Mouse (Mus musculus) liver, embryonic 14.5 days (tissue): ENCODE data around the gene Gm29797. TPM values are rescaled to one million over a fixed set of nuclear protein-coding genes. Genes with fewer than 3 reads are reported as not detected.

Source experiments
- ATAC-seq: fragments of 200-750 bp; cut with Nextera tagmentation; 2 replicates; pipeline ENCODE4 v1.8.0; 2017; ENCODE audit warnings: moderate number of reproducible peaks, mild to moderate bottlenecking, moderate library complexity; ENCODE audit not compliant: insufficient read depth
- DNase-seq, 3 experiments: peaks; one replicate each; pipeline ENCODE4 v3.0.0-alpha.2; 2012 to 2013; ENCODE audit warnings: low read depth in 3 of 3, low spot score in 3 of 3
- H3K27ac ChIP-seq: fragments of 300-500 bp; sonication (generic); 2 replicates; pipeline ENCODE4 v1.5.1; 2014; ENCODE audit warnings: moderate library complexity, mild to moderate bottlenecking, control low read depth, inconsistent platforms
- H3K27me3 ChIP-seq: fragments of 300-500 bp; sonication (generic); 2 replicates; pipeline ENCODE4 v1.6.1; 2014; ENCODE audit warnings: mild to moderate bottlenecking, low read length, moderate library complexity; ENCODE audit not compliant: control insufficient read depth, insufficient read depth
- H3K36me3 ChIP-seq: fragments of 300-500 bp; sonication (generic); replicated peaks from 2 replicates; pipeline ENCODE4 v1.6.1; 2014; ENCODE audit warnings: low read depth; ENCODE audit not compliant: control insufficient read depth, insufficient read depth
- H3K4me1 ChIP-seq, 2 experiments: fragments of 200-500 bp in 1 of 2; fragments of 300-500 bp in 1 of 2; sonication (generic) in 1 of 2; replicated peaks; 2 replicates each; pipeline ENCODE4 v1.6.1; 2012 to 2014; ENCODE audit warnings: antibody characterized with exemption in 1 of 2, inconsistent platforms in 1 of 2, low read length in 1 of 2; ENCODE audit not compliant: control insufficient read depth in 2 of 2, insufficient read depth in 2 of 2
- H3K4me2 ChIP-seq: fragments of 300-500 bp; sonication (generic); 2 replicates; pipeline ENCODE4 v1.6.1; 2014; ENCODE audit warnings: low read depth, mild to moderate bottlenecking, control low read depth, moderate library complexity
- H3K4me3 ChIP-seq, 2 experiments: fragments of 200-500 bp in 1 of 2; fragments of 300-500 bp in 1 of 2; sonication (generic) in 1 of 2; 2 replicates each; pipeline ENCODE4 v1.5.1; 2012 to 2014; ENCODE audit warnings: low read depth in 2 of 2, low read length in 2 of 2, mild to moderate bottlenecking in 2 of 2, control low read depth in 1 of 2, inconsistent platforms in 1 of 2, moderate library complexity in 1 of 2; ENCODE audit not compliant: insufficient read depth in 1 of 2
- H3K9ac ChIP-seq: fragments of 300-500 bp; sonication (generic); replicated peaks from 2 replicates; pipeline ENCODE4 v1.6.1; 2014; ENCODE audit warnings: mild to moderate bottlenecking, control low read depth, moderate library complexity
- H3K9me3 ChIP-seq: fragments of 300-500 bp; sonication (generic); 2 replicates; pipeline ENCODE4 v1.6.1; 2016; ENCODE audit warnings: low read length, mixed read lengths; ENCODE audit not compliant: control insufficient read depth
- CTCF ChIP-seq: IDR thresholded peaks from 2 replicates; pipeline ENCODE4 v1.5.1; 2016; ENCODE audit warnings: antibody characterized with exemption, low read depth, control low read depth
- EP300 ChIP-seq: IDR thresholded peaks from 2 replicates; pipeline ENCODE4 v1.6.1; 2016; ENCODE audit warnings: antibody characterized with exemption, low read depth
- WGBS: fragments of 180-500 bp; shearing (Covaris S2); extraction: QIAGEN DNeasy Blood & Tissue Kit; methylation state at CpG from one replicate; pipeline ENCODE4 v1.1.7; 2014; ENCODE audit not compliant: insufficient replicate concordance; 5-methylcytosine and 5-hydroxymethylcytosine counted together
- polyA plus RNA-seq, 2 experiments: library from polyadenylated mRNA; depleted of rRNA in 1 of 2; stranded (reverse) in 1 of 2; unstranded in 1 of 2; fragments of >200 nt; fragmentation: Nextera tagmentation in 1 of 2; extraction: Ambion mirVana in 1 of 2; gene quantifications; 2 replicates each; pipeline versions ENCODE4 v1.2.1 to v1.2.3; 2012 to 2014

Gm29797 gene
- polyA plus RNA-seq, 2 experiments = 0.08 to 0.14 TPM

DNA sequence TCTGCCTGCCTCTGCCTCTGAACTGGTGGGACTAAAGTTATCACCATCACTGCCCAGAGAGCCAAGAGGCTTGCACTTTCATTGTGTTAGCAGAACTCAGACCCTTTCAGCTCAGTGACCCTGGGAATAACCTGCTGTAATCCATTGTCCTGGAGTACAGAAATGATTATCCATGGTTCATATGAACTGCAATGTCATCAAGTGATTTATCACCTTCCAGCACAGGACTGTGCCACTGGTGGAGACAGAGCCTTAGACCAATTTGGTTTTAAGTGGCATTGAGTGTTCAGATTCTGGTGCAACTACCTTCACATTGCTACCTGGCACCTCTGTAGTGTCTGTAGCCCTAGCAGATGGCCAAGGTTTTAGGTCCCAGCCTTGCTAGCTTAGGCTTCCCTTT, 3.8 kb upstream of the Gm29797 start:
- Histone ChIP-seq H3K27me3 (no peaks in the 10 kb centered on the region), H3K4me3 (no peak overlapping the region), H3K9ac (no peak overlapping the region), H3K9me3 (no peaks in the 10 kb centered on the region), H3K4me1 (no peaks in the 10 kb centered on the region), H3K27ac (no peak overlapping the region), H3K4me2 (no peak overlapping the region), H3K36me3 (peaks cover 23% of the 10 kb centered on the region)
- no peak for ATAC-seq
- no peak for DNase-seq
- TF ChIP-seq EP300 = no peak
- TF ChIP-seq CTCF = no peak

DNA sequence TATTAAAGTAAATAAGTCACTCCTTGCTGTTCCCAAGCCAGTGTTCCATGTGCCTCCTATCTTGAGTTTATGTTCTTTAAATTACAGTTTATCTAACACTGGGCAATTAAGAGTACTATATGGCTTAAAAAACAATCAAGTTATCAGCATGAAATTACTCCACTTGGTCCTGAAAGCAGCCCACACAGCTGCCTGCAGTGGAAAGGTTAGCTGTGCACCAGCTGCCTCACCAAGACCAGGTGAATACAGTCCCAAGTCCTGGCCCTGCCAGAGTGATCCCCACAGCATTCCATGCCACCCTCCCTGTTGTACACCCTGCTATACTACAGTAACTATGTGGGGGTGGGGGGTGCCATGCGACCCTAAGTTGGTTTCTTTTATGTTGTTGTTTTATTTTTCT, 3.3 kb upstream of the Gm29797 start:
- Histone ChIP-seq H3K4me3 (no peak overlapping the region), H3K27ac (no peak overlapping the region), H3K9me3 (no peaks in the 10 kb centered on the region), H3K4me2 (no peak overlapping the region), H3K36me3 (peaks cover 23% of the 10 kb centered on the region), H3K27me3 (no peaks in the 10 kb centered on the region), H3K9ac (no peak overlapping the region), H3K4me1 (no peaks in the 10 kb centered on the region)
- ATAC-seq (no peak), DNase-seq (no peak)
- TF ChIP-seq EP300 (no peak), CTCF (no peak)
- WGBS = 71% methylated on average over 1 of the region's 1 CpGs

DNA sequence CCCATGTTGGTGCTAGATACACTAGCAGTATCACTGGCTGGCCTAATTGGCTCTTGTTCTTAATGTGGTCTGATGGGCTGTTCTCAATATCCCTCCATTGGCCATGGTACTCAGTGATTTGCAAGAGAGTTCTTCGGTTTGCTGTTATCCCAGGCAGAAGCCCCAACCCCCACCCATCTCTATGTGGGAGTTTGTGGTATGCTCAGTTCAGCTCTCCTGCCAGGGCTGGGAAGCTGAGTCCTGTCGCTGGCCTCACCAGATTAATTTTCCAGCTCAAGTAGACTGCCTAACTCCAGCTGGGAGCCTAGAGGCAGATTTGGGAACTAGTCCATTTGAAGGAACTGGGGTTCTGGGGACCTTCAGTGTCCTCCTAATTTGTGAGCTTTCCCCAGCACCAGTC, 607 bp downstream of the Gm29797 start:
- no peak for TF ChIP-seq CTCF
- TF ChIP-seq EP300 = no peak
- no peak for ATAC-seq
- no peak overlapping the region for H3K4me3 ChIP-seq
- no peaks in the 10 kb centered on the region for H3K9me3 ChIP-seq
- WGBS = 58% methylated on average over 2 of the region's 2 CpGs
- H3K27me3 ChIP-seq = no peaks in the 10 kb centered on the region
- peaks cover 5% of the 10 kb centered on the region for H3K36me3 ChIP-seq
- DNase-seq = no peak
- H3K4me2 ChIP-seq = no peak overlapping the region
- H3K27ac ChIP-seq = no peak overlapping the region
- H3K4me1 ChIP-seq = peaks cover 0 to 7% of the 10 kb centered on the region in 2 experiments; a peak in 1 of 4 replicates
- no peak overlapping the region for H3K9ac ChIP-seq

DNA sequence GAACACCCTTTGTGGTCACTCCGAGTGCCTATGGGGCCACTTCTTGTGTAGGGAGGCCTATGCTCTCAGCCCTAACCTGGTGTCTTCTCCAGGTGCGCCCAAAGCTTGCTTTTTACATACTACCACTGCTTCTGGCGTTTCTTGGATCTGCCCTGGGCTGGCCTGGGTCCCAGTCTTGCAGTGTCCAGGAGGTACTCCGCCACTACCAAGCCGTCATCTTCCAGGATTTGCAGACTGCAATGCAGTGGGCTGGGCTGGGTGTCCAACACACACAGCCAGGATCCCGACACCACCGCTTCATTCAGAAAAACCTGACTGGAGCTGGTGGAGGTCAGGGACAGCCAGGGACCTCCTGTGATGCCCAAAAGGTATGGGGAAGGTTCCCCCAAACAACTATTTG, 1.7 kb downstream of the Gm29797 start:
- Histone ChIP-seq H3K9me3 (no peaks in the 10 kb centered on the region), H3K27ac (no peak overlapping the region), H3K4me1 (peaks cover 0 to 7% of the 10 kb centered on the region in 2 experiments; a peak in 1 of 4 replicates), H3K36me3 (peaks cover 5% of the 10 kb centered on the region; the same call in 1 of the 2 replicates), H3K27me3 (no peaks in the 10 kb centered on the region), H3K4me3 (no peak overlapping the region), H3K9ac (no peak overlapping the region), H3K4me2 (no peak overlapping the region)
- 73% methylated on average over 7 of the region's 7 CpGs for WGBS
- TF ChIP-seq CTCF = no peak
- no peak for TF ChIP-seq EP300
- ATAC-seq (no peak), DNase-seq (no peak)

- H3K36me3 ChIP-seq = peaks cover 4% of the 10 kb centered on the region; the same call in 1 of the 2 replicates
- H3K9me3 ChIP-seq = no peaks in the 10 kb centered on the region
- ATAC-seq = peak; percentile 69
- H3K4me1 ChIP-seq = peaks cover 0 to 7% of the 10 kb centered on the region in 2 experiments; a peak in 1 of 4 replicates
- no peaks in the 10 kb centered on the region for H3K27me3 ChIP-seq
- H3K27ac ChIP-seq = no peak overlapping the region
- no peak overlapping the region for H3K9ac ChIP-seq
- H3K4me2 ChIP-seq = no peak overlapping the region
- peak in 1 of 3 experiments; percentile 39 for DNase-seq
- WGBS = 27% methylated on average over 17 of the region's 17 CpGs
- TF ChIP-seq CTCF = no peak; the same call in 1 of the 2 replicates
- no peak for TF ChIP-seq EP300
- no peak overlapping the region for H3K4me3 ChIP-seq
These were observed 2.2 kb downstream of the Gm29797 start for GRCm38 (mm10) chr2:181658930-181659555.
